Mouse (Mus musculus): Measurements from ENCODE around the gene Tmem117. TPM values are rescaled to one million over a fixed set of nuclear protein-coding genes. Genes with fewer than 3 reads are reported as not detected.

Tmem117 gene
- polyA plus RNA-seq, 1 experiment from 2014 or later = 0.78 TPM

- H3K9ac ChIP-seq = no peak overlapping the region
- H3K27ac ChIP-seq = no peak overlapping the region
- H3K9me3 ChIP-seq = no peaks in the 10 kb centered on the region
- H3K27me3 ChIP-seq = no peaks in the 10 kb centered on the region
- H3K4me1 ChIP-seq = no peaks in the 10 kb centered on the region
- whole genome bisulfite sequencing = 75% methylated on average over 2 of the region's 2 CpGs
- ATAC-seq (ENCODE audit: low FRiP score) = no peak
- no peak overlapping the region for H3K4me3 ChIP-seq (replicated peaks)
- H3K36me3 ChIP-seq (replicated peaks) = no peaks in the 10 kb centered on the region
- no peak overlapping the region for H3K4me2 ChIP-seq
Observed at GRCm38 (mm10) chr15:95145118-95145517, 516.1 kb downstream of the Tmem117 start.

Other genes starting within 250 kb of the Tmem117 start
- 6.5 and 11.6 TPM in 2 replicates for gene Adamts20, start 163.8 kb upstream of the Tmem117 start, polyA plus RNA-seq (2016; fragmentation: Nextera tagmentation; extraction: Ambion mirVana)
- 7.3 and 7.8 TPM in 2 replicates for gene Pus7l, start 85.7 kb upstream of the Tmem117 start, polyA plus RNA-seq (2016; fragmentation: Nextera tagmentation; extraction: Ambion mirVana)
- gene Irak4, start 85.6 kb upstream of the Tmem117 start, polyA plus RNA-seq (2016; fragmentation: Nextera tagmentation; extraction: Ambion mirVana) = 2.6 and 2.8 TPM in 2 replicates
- gene Twf1, start 39.3 kb upstream of the Tmem117 start, polyA plus RNA-seq (2016; fragmentation: Nextera tagmentation; extraction: Ambion mirVana) = 101 and 109 TPM in 2 replicates

All from forebrain, embryonic 12.5 days (tissue).